Mouse (Mus musculus) olfactory bulb, adult 2 months (tissue): ENCODE results near the gene Nlk.

ENCODE experiments used
- CTCF ChIP-seq: fragments of 200-500 bp; IDR thresholded peaks from 2 replicates; pipeline ENCODE4 v1.5.1; 2012; ENCODE audit warnings: low read depth, mild to moderate bottlenecking, low read length, moderate library complexity; ENCODE audit not compliant: insufficient read depth
- POLR2A ChIP-seq: fragments of 200-500 bp; IDR thresholded peaks from 2 replicates; pipeline ENCODE4 v1.6.1; 2012; ENCODE audit warnings: mild to moderate bottlenecking, low read depth, low read length, moderate library complexity; ENCODE audit not compliant: insufficient read depth

- no peak for TF ChIP-seq CTCF
- no peak for TF ChIP-seq POLR2A
These were observed 56.1 kb downstream of the Nlk start for GRCm38 (mm10) chr11:78641088-78641487.
